ENCODE assay signal across 18 mouse cellular contexts in genomic region chr8:93884316-93884715, GRCm38 (mm10).
DNase-seq lines count a peak whose midpoint lies in the region; ATAC-seq and TF ChIP-seq lines count a peak whose summit lies in the region.
"Had no signal": no experiment of that assay in that cellular context is flagged by ENCODE, and none has a peak within 500 bp of the region (broad histone marks: within the 10 kb centered on the region; RNA-seq: fewer than 3 reads in every experiment).

No protein-coding gene starts in this region.

- peak overlapping the region; percentile 83 for H3K27ac ChIP-seq in left cerebral cortex, adult 2 months
- no peak overlapping the region for H3K27ac ChIP-seq in hindbrain, embryonic 10.5 days
- H3K27ac ChIP-seq: forebrain, embryonic 13.5 days; limb, embryonic 12.5 days; liver, embryonic 13.5 days; lung, embryonic 15.5 days; midbrain, embryonic 13.5 days had no signal

- peak; percentile 42 for TF ChIP-seq CTCF in left cerebral cortex, adult 2 months (IDR thresholded peaks at IDR 0.05)

- H3K9me3 ChIP-seq in hindbrain, embryonic 10.5 days: no peaks in the 10 kb centered on the region
- H3K9me3 ChIP-seq: forebrain, embryonic 13.5 days; limb, embryonic 12.5 days; liver, embryonic 13.5 days; lung, embryonic 15.5 days; midbrain, embryonic 13.5 days had no signal

- H3K36me3 ChIP-seq in hindbrain, embryonic 10.5 days: 0 out of 2 replicates have a peak, but pooled peaks cover 6% of the 10 kb centered on the region
- H3K36me3 ChIP-seq: limb, embryonic 12.5 days; liver, embryonic 13.5 days; lung, embryonic 15.5 days had no signal

- peak; percentile 44 for DNase-seq in layer of hippocampus, adult 11-12 months (ENCODE audit: low spot score)
- DNase-seq in layer of hippocampus, adult 9-10 months (ENCODE audit: low spot score): no peak
- peak; percentile 56 to 58 for DNase-seq in frontal cortex, postnatal 14 days (ENCODE audit: low spot score in 2 of 2)
- peak; percentile 50 to 75 for DNase-seq in left cerebral cortex, adult 2 months (ENCODE audit: extremely low spot score in 1 of 2, low spot score in 2 of 2)
- DNase-seq in right cerebral cortex, postnatal 14 days: peak; percentile 75
- no peak for DNase-seq in hindbrain, embryonic 10.5 days (ENCODE audit: low spot score)
- no peak for DNase-seq in kidney, postnatal 36 days
- DNase-seq: adrenal gland, adult 8-10 months; cerebellum, adult 8-10 months; heart, postnatal 4 days; kidney, adult 8-10 months; liver, embryonic 13.5 days; thymus, adult 2 months had no signal

- H3K4me1 ChIP-seq in hindbrain, embryonic 10.5 days (replicated peaks): peaks cover 17% of the 10 kb centered on the region
- H3K4me1 ChIP-seq: liver, embryonic 13.5 days had no signal

- no peaks in the 10 kb centered on the region for H3K27me3 ChIP-seq in hindbrain, embryonic 10.5 days (ENCODE audit: insufficient read depth, poor library complexity, severe bottlenecking)
- H3K27me3 ChIP-seq: forebrain, embryonic 13.5 days; limb, embryonic 12.5 days; liver, embryonic 13.5 days; lung, embryonic 15.5 days; midbrain, embryonic 13.5 days had no signal

- WGBS in hindbrain, embryonic 10.5 days: 89% methylated on average over 7 of the region's 7 CpGs

- no peak for ATAC-seq in monocyte, adult 5-6 weeks (replicated peaks; ENCODE audit: insufficient number of reproducible peaks, low FRiP score, low TSS enrichment, poor library complexity, severe bottlenecking)
- ATAC-seq: forebrain, embryonic 13.5 days; midbrain, embryonic 13.5 days had no signal

- intact Hi-C loops in left cerebral cortex, adult 2 months (cut with DNase I): loop anchor here (1.0 to 5.0 kb wide), 2 partner anchors 52 to 74 kb away; no protein-coding TSS in a partner anchor

- H3K4me3 ChIP-seq in left cerebral cortex, adult 2 months: no peak overlapping the region
- no peak overlapping the region for H3K4me3 ChIP-seq in hindbrain, embryonic 10.5 days
- H3K4me3 ChIP-seq: forebrain, embryonic 13.5 days; limb, embryonic 12.5 days; liver, embryonic 13.5 days; lung, embryonic 15.5 days; midbrain, embryonic 13.5 days had no signal

Comparison
In these comparisons a context has a peak if more than half of its experiments do, and no peak if none do; other contexts are left out.
1. DNase-seq: peak in layer of hippocampus, adult 11-12 months (single experiment), frontal cortex, postnatal 14 days (2 of 2), left cerebral cortex, adult 2 months (2 of 2) and right cerebral cortex, postnatal 14 days (single experiment); none in layer of hippocampus, adult 9-10 months (single experiment), hindbrain, embryonic 10.5 days (single experiment) and kidney, postnatal 36 days (0 of 2).